Mouse (Mus musculus) forebrain, embryonic 14.5 days (tissue): ENCODE measurements at regions not wholly inside any gene's neighbourhood (a gene's known extent, or its start where the extent isn't known, plus 50 kb on each side); places are given as distances from the start of the nearest gene placed in this dataset.
A peak's percentile ranks its signal among the peaks of the same experiment; 100 is the strongest.

Source experiments
- ATAC-seq: fragments of 200-750 bp; cut with Nextera tagmentation; 2 replicates; pipeline ENCODE4 v1.8.0; 2017; ENCODE audit warnings: mild to moderate bottlenecking, moderate library complexity
- DNase-seq: peaks from one replicate; pipeline ENCODE4 v3.0.0-alpha.2; 2015; ENCODE audit warnings: low spot score
- H3K27ac ChIP-seq: fragments of 300-500 bp; sonication (generic); 2 replicates; pipeline ENCODE4 v1.5.1; 2014; ENCODE audit warnings: low read depth, mild to moderate bottlenecking, control low read depth, low read length, moderate library complexity
- H3K27me3 ChIP-seq: fragments of 300-500 bp; sonication (generic); replicated peaks from 2 replicates; pipeline ENCODE4 v1.6.1; 2014; ENCODE audit warnings: low read length, control low read depth, mixed read lengths; ENCODE audit not compliant: control insufficient read depth, insufficient read depth
- H3K36me3 ChIP-seq: fragments of 300-500 bp; sonication (generic); 2 replicates; pipeline ENCODE4 v1.6.1; 2014; ENCODE audit warnings: low read length, control low read depth; ENCODE audit not compliant: control insufficient read depth, insufficient read depth
- H3K4me1 ChIP-seq: fragments of 300-500 bp; sonication (generic); 2 replicates; pipeline ENCODE4 v1.6.1; 2014; ENCODE audit warnings: antibody characterized with exemption, low read length, control low read depth; ENCODE audit not compliant: control insufficient read depth, insufficient read depth
- H3K4me2 ChIP-seq: fragments of 300-500 bp; sonication (generic); 2 replicates; pipeline ENCODE4 v1.6.1; 2014; ENCODE audit warnings: mild to moderate bottlenecking, control low read depth, low read length
- H3K4me3 ChIP-seq: fragments of 300-500 bp; sonication (generic); 2 replicates; pipeline ENCODE4 v1.5.1; 2014; ENCODE audit warnings: low read depth, low read length, control low read depth
- H3K9ac ChIP-seq: fragments of 300-500 bp; sonication (generic); 2 replicates; pipeline ENCODE4 v1.6.1; 2014; ENCODE audit warnings: mild to moderate bottlenecking, low read length, control low read depth, moderate library complexity
- H3K9me3 ChIP-seq: fragments of 300-500 bp; sonication (generic); replicated peaks from 2 replicates; pipeline ENCODE4 v1.6.1; 2016; ENCODE audit warnings: low read length, control low read depth, mixed read lengths; ENCODE audit not compliant: control insufficient read depth
- WGBS: fragments of 180-500 bp; shearing (Covaris S2); extraction: QIAGEN DNeasy Blood & Tissue Kit; methylation state at CpG from one replicate; pipeline ENCODE4 v1.1.7; 2014; 5-methylcytosine and 5-hydroxymethylcytosine counted together

GRCm38 (mm10) chr17:59369624-59370541 lies 356.7 kb upstream of the Nudt12 start:
- Histone ChIP-seq H3K9ac (no peak overlapping the region), H3K4me2 (no peak overlapping the region), H3K27me3 (no peaks in the 10 kb centered on the region), H3K36me3 (no peaks in the 10 kb centered on the region), H3K4me3 (no peak overlapping the region), H3K9me3 (no peaks in the 10 kb centered on the region), H3K27ac (no peak overlapping the region), H3K4me1 (no peaks in the 10 kb centered on the region)
- no peak for DNase-seq
- WGBS = 79% methylated on average over 7 of the region's 7 CpGs
- ATAC-seq = no peak

- ATAC-seq = no peak
- no peak for DNase-seq
- Histone ChIP-seq H3K27ac (no peak overlapping the region), H3K4me3 (no peak overlapping the region), H3K27me3 (no peaks in the 10 kb centered on the region), H3K9ac (no peak overlapping the region), H3K36me3 (no peaks in the 10 kb centered on the region), H3K9me3 (no peaks in the 10 kb centered on the region), H3K4me1 (peaks cover 4% of the 10 kb centered on the region; the same call in 1 of the 2 replicates), H3K4me2 (no peak overlapping the region)
- WGBS = 69% methylated on average over 2 of the region's 2 CpGs
These were observed 352.2 kb upstream of the Nudt12 start for GRCm38 (mm10) chr17:59365340-59365739.

DNA sequence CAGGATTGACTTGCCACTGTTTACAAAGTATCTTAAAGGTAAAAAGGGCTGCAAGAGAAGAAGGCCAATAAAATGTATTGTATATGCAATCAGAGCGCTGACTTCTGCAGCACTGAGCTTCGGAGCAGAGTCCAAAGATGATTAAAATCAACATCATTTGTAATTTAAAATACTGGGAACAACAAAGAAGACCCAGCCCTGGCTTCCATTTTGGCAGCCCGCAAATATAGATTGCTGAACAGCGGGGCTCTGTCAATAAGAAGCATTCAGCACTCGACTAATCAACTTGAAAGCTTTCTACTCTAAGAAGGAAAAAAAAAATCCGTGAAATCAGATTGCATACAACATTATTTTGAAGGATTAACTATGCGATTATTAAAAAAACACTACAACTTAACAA lies 348.9 kb upstream of the Nudt12 start:
- no peaks in the 10 kb centered on the region for H3K27me3 ChIP-seq
- no peaks in the 10 kb centered on the region for H3K9me3 ChIP-seq
- no peak overlapping the region for H3K4me3 ChIP-seq
- H3K36me3 ChIP-seq = no peaks in the 10 kb centered on the region
- no peak overlapping the region for H3K9ac ChIP-seq
- 41% methylated on average over 7 of the region's 7 CpGs for WGBS
- H3K4me2 ChIP-seq = no peak overlapping the region
- ATAC-seq = no peak
- DNase-seq = no peak
- H3K27ac ChIP-seq = no peak overlapping the region
- peaks cover 4% of the 10 kb centered on the region; the same call in 1 of the 2 replicates for H3K4me1 ChIP-seq

DNA sequence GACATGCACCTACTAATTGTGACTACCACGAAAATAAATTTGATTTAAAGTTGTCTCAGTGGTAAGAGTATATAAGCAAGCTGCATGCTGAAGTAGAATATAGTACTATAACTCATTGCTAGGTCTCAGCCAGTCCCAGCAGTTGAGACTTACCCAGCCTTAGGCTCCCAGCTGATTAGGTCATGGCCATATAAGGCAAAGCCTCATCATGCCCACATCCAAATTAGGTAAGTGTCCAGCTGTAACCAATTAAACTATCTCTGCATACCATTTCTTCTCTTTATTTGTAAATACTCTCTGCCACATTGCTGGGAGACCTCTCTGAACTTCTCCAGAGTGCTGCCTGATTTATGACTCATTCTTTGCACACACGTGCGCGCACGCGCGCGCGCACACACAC lies 347.9 kb upstream of the Nudt12 start:
- Histone ChIP-seq H3K27me3 (no peaks in the 10 kb centered on the region), H3K4me1 (peaks cover 4% of the 10 kb centered on the region; the same call in 1 of the 2 replicates), H3K9me3 (no peaks in the 10 kb centered on the region), H3K36me3 (no peaks in the 10 kb centered on the region), H3K9ac (no peak overlapping the region), H3K4me3 (no peak overlapping the region), H3K27ac (no peak overlapping the region), H3K4me2 (no peak overlapping the region)
- WGBS = 94% methylated on average over 9 of the region's 9 CpGs
- ATAC-seq (no peak), DNase-seq (no peak)

DNA sequence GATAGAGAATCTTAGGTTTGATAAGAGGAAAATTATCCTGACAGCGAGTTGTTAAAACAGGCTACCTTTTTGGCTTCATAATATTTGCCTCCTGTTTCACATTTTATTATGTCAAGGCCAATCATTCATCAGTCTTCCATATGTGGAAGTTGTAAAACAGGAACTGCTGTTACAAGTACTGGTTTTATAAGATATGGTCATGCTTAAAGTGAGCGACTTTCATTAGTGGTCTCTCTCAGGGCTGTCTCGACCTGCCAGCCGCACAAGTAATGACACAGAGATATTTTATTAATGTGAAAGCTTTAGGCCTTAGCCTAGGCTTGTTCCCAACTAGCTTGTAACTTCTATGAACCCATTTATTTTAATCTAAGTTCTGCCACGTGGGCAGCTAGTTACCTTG lies 346.3 kb upstream of the Nudt12 start:
- H3K27ac ChIP-seq = no peak overlapping the region
- ATAC-seq (no peak), DNase-seq (no peak)
- no peak overlapping the region for H3K4me3 ChIP-seq
- H3K27me3 ChIP-seq = no peaks in the 10 kb centered on the region
- H3K4me2 ChIP-seq = no peak overlapping the region
- no peaks in the 10 kb centered on the region for H3K36me3 ChIP-seq
- H3K9me3 ChIP-seq = no peaks in the 10 kb centered on the region
- H3K4me1 ChIP-seq = peaks cover 4% of the 10 kb centered on the region; the same call in 1 of the 2 replicates
- no peak overlapping the region for H3K9ac ChIP-seq
- 88% methylated on average over 5 of the region's 5 CpGs for WGBS

GRCm38 (mm10) chr17:59345526-59345925 lies 332.4 kb upstream of the Nudt12 start:
- H3K27ac ChIP-seq = no peak overlapping the region
- H3K4me1 ChIP-seq = no peaks in the 10 kb centered on the region
- no peaks in the 10 kb centered on the region for H3K9me3 ChIP-seq
- no peak for DNase-seq
- no peak for ATAC-seq
- no peak overlapping the region for H3K4me2 ChIP-seq
- H3K27me3 ChIP-seq = no peaks in the 10 kb centered on the region
- H3K4me3 ChIP-seq = no peak overlapping the region
- 86% methylated on average over 4 of the region's 4 CpGs for WGBS
- no peaks in the 10 kb centered on the region for H3K36me3 ChIP-seq
- H3K9ac ChIP-seq = no peak overlapping the region

DNA sequence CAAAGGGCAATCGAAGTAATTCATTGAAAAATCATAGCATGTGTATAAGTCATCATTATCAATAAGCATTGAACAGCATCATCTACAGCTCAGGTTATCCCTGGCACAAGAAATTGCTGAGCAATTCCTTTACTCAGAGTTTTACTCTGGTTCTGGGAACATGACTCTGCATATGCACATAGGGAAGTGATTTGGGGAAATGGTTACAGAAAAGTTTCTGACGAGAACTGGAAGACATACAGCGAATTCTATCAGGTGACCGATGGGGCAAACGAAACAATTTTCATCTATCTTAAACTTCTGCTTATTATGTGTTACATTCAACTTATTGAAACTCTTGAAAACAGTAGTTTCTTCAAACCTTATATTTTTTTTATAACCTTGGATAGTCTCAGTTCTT lies 284.8 kb upstream of the Nudt12 start:
- Histone ChIP-seq H3K36me3 (no peaks in the 10 kb centered on the region), H3K4me2 (no peak overlapping the region), H3K9ac (no peak overlapping the region), H3K4me1 (no peaks in the 10 kb centered on the region), H3K27me3 (no peaks in the 10 kb centered on the region), H3K4me3 (no peak overlapping the region), H3K9me3 (no peaks in the 10 kb centered on the region), H3K27ac (no peak overlapping the region)
- DNase-seq = no peak
- 93% methylated on average over 5 of the region's 5 CpGs for WGBS
- no peak for ATAC-seq

- Histone ChIP-seq H3K4me1 (no peaks in the 10 kb centered on the region; the same call in 1 of the 2 replicates), H3K9ac (no peak overlapping the region), H3K36me3 (no peaks in the 10 kb centered on the region), H3K4me3 (no peak overlapping the region), H3K9me3 (no peaks in the 10 kb centered on the region), H3K27ac (no peak overlapping the region), H3K4me2 (no peak overlapping the region), H3K27me3 (no peaks in the 10 kb centered on the region)
- WGBS = 61% methylated on average over 3 of the region's 3 CpGs
- ATAC-seq (peak; percentile 67; the same call in 1 of the 2 replicates), DNase-seq (peak; percentile 59)
These were observed 268.2 kb upstream of the Nudt12 start for GRCm38 (mm10) chr17:59281364-59281763.

DNA sequence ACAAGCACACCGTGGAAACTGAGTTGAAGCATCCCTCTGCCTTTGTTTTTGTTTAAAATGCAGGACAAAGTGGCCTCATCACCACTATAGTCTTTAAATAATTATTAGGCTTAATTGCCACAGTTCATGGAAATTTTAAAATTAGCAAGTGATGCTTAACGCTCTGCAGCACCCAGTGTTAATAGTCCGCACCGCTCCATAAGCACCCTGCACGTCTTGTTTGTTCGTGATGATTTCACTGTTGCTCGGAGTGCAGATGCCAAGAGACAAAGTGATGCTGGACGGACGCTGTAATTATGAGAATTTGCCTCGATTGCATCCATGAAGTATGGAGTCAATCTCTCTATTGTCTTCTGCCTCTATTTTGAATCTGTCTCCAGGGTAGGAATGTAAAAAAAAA lies 266.6 kb upstream of the Nudt12 start:
- Histone ChIP-seq H3K9ac (no peak overlapping the region), H3K36me3 (no peaks in the 10 kb centered on the region), H3K4me2 (peak overlapping the region; percentile 25; the same call in 1 of the 2 replicates), H3K27ac (no peak overlapping the region), H3K27me3 (no peaks in the 10 kb centered on the region), H3K4me1 (no peaks in the 10 kb centered on the region; the same call in 1 of the 2 replicates), H3K4me3 (no peak overlapping the region), H3K9me3 (no peaks in the 10 kb centered on the region)
- ATAC-seq = peak; percentile 92
- 9% methylated on average over 10 of the region's 10 CpGs for WGBS
- DNase-seq = peak; percentile 73
